Mouse (Mus musculus) lung, embryonic 16.5 days (tissue): ENCODE results near the gene Bmpr1a. TPM values are rescaled to one million over a fixed set of nuclear protein-coding genes. Genes with fewer than 3 reads are reported as not detected.
"Not testable (repeated sequence)": the region's sequence is repeated elsewhere in the genome, so short reads cannot be mapped to it uniquely, and the experiment has no call there.

Source experiments
- ATAC-seq: fragments of 200-750 bp; cut with Nextera tagmentation; 2 replicates; pipeline ENCODE4 v1.8.0; 2017; ENCODE audit warnings: low read depth, mild to moderate bottlenecking, moderate library complexity
- H3K27ac ChIP-seq: fragments of 300-500 bp; sonication (generic); 2 replicates; pipeline ENCODE4 v1.5.1; 2014; ENCODE audit warnings: mild to moderate bottlenecking, control low read depth, low read length
- H3K27me3 ChIP-seq: fragments of 300-500 bp; sonication (generic); 2 replicates; pipeline ENCODE4 v1.6.1; 2014; ENCODE audit warnings: low read depth, low read length, mixed read lengths; ENCODE audit not compliant: control insufficient read depth, insufficient read depth
- H3K36me3 ChIP-seq: fragments of 300-500 bp; sonication (generic); 2 replicates; pipeline ENCODE4 v1.6.1; 2014; ENCODE audit warnings: low read length; ENCODE audit not compliant: control insufficient read depth, insufficient read depth
- H3K4me1 ChIP-seq: fragments of 300-500 bp; sonication (generic); replicated peaks from 2 replicates; pipeline ENCODE4 v1.6.1; 2014; ENCODE audit warnings: low read length, mixed read lengths; ENCODE audit not compliant: control insufficient read depth, insufficient read depth
- H3K4me2 ChIP-seq: fragments of 300-500 bp; sonication (generic); 2 replicates; pipeline ENCODE4 v1.6.1; 2014; ENCODE audit warnings: low read depth, low read length, control low read depth
- H3K4me3 ChIP-seq: fragments of 300-500 bp; sonication (generic); 2 replicates; pipeline ENCODE4 v1.5.1; 2014; ENCODE audit warnings: mild to moderate bottlenecking, low read length, control low read depth
- H3K9ac ChIP-seq: fragments of 300-500 bp; sonication (generic); 2 replicates; pipeline ENCODE4 v1.6.1; 2014; ENCODE audit warnings: low read length, control low read depth
- H3K9me3 ChIP-seq: fragments of 300-500 bp; sonication (generic); 2 replicates; pipeline ENCODE4 v1.6.1; 2016; ENCODE audit warnings: low read length; ENCODE audit not compliant: control insufficient read depth
- WGBS: fragments of 180-500 bp; shearing (Covaris S2); extraction: QIAGEN DNeasy Blood & Tissue Kit; methylation state at CpG from one replicate; pipeline ENCODE4 v1.1.7; 2014; 5-methylcytosine and 5-hydroxymethylcytosine counted together
- polyA plus RNA-seq: library from polyadenylated mRNA; unstranded; fragments of >200 nt; fragmentation: Nextera tagmentation; extraction: Ambion mirVana; gene quantifications from 2 replicates; pipeline ENCODE4 v1.2.1, GENCODE M21; 2015

Gene Bmpr1a
- polyA plus RNA-seq, 1 experiment from 2014 or later = 25.8 TPM

DNA sequence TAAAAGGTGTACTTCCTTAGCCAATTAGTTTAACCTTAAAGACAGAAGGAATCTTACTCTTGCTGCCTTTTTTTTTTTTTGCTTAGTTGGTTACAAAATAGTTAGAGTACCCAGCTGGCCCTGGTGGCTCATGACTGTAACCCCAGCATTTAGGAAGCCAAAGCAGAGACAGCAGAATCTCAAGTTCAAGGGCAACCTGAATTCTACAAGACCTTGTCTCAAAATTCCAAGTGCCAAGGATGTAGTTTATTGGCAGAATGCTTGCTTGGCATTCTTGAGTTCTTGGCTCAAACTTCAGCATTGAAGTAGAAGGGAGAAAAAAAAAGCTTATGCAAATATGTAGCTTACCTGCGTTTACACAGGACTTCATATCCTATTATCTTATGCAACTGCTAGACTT, 74.1 kb downstream of the Bmpr1a start:
- WGBS = 69% methylated on average over 1 of the region's 1 CpGs
- peaks cover 12% of the 10 kb centered on the region for H3K36me3 ChIP-seq
- H3K4me2 ChIP-seq = no peak overlapping the region
- H3K27ac ChIP-seq = no peak overlapping the region
- H3K9me3 ChIP-seq = no peaks in the 10 kb centered on the region
- ATAC-seq = no peak
- no peak overlapping the region for H3K4me3 ChIP-seq
- H3K9ac ChIP-seq = no peak overlapping the region
- H3K4me1 ChIP-seq = no peaks in the 10 kb centered on the region
- no peaks in the 10 kb centered on the region for H3K27me3 ChIP-seq

DNA sequence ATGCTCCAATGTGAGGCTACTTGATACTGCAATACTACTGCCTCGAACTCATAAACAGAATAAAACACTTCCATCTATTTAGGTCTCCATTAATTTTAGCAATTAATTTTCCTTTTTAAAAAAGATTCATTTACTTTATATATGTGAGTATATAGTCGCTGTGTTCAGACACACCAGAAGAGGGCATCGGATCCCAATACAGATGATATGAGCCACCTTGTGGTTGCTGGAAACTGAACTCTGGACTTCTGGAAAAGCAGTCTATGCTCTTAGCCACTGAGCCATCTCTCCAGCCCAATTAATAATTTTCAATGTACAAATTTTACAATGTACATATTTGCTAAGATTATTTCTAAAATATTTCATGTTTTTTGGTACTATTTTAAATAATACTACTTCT, 74.9 kb downstream of the Bmpr1a start:
- Histone ChIP-seq H3K4me1 (no peaks in the 10 kb centered on the region), H3K4me2 (no peak overlapping the region), H3K4me3 (no peak overlapping the region), H3K36me3 (peaks cover 12% of the 10 kb centered on the region), H3K9ac (no peak overlapping the region), H3K27me3 (no peaks in the 10 kb centered on the region), H3K27ac (no peak overlapping the region), H3K9me3 (no peaks in the 10 kb centered on the region)
- 98% methylated on average over 3 of the region's 3 CpGs for WGBS
- ATAC-seq = no peak

DNA sequence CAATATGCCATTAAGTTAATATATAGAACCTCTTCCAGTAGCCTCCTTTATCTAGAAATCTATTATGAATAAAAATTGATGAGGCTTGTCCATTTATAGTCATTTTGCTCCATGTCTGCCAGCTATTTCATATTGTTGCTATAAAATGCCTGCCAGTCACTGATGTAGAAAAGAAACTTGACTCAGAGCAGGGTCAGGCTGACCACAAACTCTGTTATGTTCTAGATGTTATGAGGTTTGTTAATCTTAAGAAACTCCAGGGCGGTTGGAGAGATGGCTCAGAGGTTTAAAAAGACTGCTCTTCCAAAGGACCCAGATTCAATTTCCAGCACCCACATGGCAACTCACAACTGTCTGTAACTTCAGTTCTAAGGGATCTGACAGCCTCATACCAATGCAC, 82.1 kb downstream of the Bmpr1a start:
- peaks cover 26% of the 10 kb centered on the region for H3K36me3 ChIP-seq

DNA sequence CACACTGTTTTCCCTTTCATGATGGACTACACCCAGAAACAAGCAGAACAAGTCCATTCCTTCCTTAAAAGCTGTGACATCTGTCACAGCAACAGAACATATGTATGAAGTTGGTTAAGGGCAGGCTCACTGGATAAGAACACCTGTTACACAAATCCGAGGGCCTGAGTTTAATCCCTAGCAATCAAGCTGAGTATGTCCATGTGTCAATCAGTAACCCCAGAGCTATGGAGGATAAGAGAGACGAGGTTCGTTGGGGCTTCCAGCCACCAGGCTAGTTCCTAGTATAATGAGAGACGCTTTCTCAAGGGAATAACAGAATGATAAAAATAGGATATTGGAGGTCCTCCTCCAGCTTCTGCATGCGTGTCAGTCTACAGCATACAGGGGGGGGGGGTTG, 85.6 kb downstream of the Bmpr1a start:
- no peak overlapping the region for H3K4me2 ChIP-seq
- H3K4me3 ChIP-seq = no peak overlapping the region
- no peaks in the 10 kb centered on the region for H3K9me3 ChIP-seq
- no peaks in the 10 kb centered on the region for H3K27me3 ChIP-seq
- H3K9ac ChIP-seq = no peak overlapping the region
- H3K4me1 ChIP-seq = no peaks in the 10 kb centered on the region
- 85% methylated on average over 5 of the region's 5 CpGs for WGBS
- peaks cover 38% of the 10 kb centered on the region for H3K36me3 ChIP-seq
- ATAC-seq = no peak
- no peak overlapping the region for H3K27ac ChIP-seq

More for the DNA sequence above, 82.1 kb downstream of the Bmpr1a start:
- Histone ChIP-seq H3K9ac (no peak overlapping the region), H3K4me1 (no peaks in the 10 kb centered on the region), H3K27ac (no peak overlapping the region), H3K4me3 (no peak overlapping the region), H3K9me3 (no peaks in the 10 kb centered on the region), H3K27me3 (no peaks in the 10 kb centered on the region), H3K4me2 (no peak overlapping the region)
- no peak for ATAC-seq
- WGBS = 92% methylated on average over 1 of the region's 1 CpGs

DNA sequence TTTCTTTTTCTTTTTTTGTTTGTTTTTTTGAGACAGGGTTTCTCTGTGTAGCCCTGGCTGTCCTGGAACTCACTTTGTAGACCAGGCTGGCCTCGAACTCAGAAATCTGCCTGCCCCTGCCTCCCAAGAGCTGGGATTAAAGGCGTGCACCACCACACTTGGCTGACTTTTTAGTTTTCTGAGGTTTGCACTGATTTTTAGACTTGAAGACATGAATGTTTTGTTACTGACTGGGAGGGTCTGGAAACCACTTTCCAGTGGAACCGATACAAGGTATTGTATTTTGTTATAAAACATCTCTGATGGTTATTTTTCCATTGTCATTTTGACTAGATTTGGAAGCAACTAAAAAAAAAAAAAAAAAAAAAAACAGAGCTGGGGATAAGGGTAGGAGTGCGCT, 86.2 kb downstream of the Bmpr1a start:
- peaks cover 37% of the 10 kb centered on the region for H3K36me3 ChIP-seq
- 96% methylated on average over 4 of the region's 4 CpGs for WGBS
- not testable (repeated sequence) for H3K27me3 ChIP-seq, H3K9ac ChIP-seq, H3K4me1 ChIP-seq, H3K9me3 ChIP-seq, ATAC-seq, H3K4me3 ChIP-seq, H3K4me2 ChIP-seq, H3K27ac ChIP-seq

DNA sequence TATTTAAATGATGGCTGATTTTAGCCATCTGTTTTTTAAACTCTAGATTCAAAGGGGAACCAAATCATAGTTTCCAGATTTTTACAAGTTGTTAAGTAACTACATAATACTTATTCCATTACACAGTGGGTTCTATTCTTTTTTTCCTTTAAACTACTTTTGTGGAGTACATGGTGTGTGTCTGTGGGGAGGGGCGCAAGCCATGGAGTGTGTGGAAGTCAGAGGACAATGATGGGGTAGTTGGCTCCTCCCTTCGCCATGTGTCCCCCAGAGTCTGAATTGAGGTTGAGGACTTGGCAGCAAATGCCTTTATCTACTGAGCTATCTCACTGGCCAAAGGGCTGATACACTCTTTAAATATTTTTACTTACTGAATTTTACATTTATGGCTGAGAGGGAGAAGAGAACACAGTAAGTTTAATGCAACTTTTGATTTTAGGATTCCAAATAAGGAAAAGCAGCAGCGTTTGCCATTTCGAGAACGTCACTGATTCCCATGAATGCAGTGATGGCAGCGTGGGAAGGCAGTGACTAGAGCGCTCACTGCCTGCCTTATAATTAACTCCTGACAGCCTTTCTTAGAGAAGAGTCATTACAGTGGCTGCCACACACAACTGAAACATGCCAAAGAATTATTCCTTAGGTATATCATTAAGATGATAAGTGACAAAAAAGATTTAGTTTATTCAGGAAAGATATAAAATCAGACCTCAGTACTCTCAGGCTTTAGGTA, 90.8 kb downstream of the Bmpr1a start:
- WGBS = 93% methylated on average over 7 of the region's 7 CpGs
- no peaks in the 10 kb centered on the region for H3K4me1 ChIP-seq
- no peak overlapping the region for H3K4me3 ChIP-seq
- no peak overlapping the region for H3K9ac ChIP-seq
- no peaks in the 10 kb centered on the region for H3K27me3 ChIP-seq
- no peak for ATAC-seq
- H3K36me3 ChIP-seq = peaks cover 35% of the 10 kb centered on the region
- no peaks in the 10 kb centered on the region for H3K9me3 ChIP-seq
- H3K27ac ChIP-seq = no peak overlapping the region
- H3K4me2 ChIP-seq = no peak overlapping the region

DNA sequence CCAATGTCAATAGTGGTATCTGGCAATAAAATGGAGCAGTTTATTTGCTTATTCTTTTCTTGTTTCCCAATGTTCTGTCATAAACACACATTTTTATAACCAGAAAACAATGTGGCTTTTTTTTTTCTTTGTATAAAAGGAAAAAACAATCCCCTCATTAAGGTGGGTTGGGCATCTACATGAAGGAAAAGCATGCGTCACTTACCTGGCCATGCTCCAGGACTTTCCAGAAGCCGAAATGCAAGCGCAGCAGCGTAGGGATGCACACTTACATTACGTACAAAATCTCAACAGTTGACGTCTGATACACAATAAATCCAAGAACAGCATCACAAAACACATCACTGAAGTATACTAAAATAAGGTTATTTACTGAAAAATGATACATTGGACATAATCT, 92.4 kb downstream of the Bmpr1a start:
- Histone ChIP-seq H3K4me1 (no peaks in the 10 kb centered on the region), H3K4me3 (no peak overlapping the region), H3K27ac (no peak overlapping the region), H3K9me3 (no peaks in the 10 kb centered on the region), H3K4me2 (no peak overlapping the region), H3K27me3 (no peaks in the 10 kb centered on the region), H3K36me3 (peaks cover 41% of the 10 kb centered on the region), H3K9ac (no peak overlapping the region)
- ATAC-seq = no peak
- 90% methylated on average over 6 of the region's 6 CpGs for WGBS

DNA sequence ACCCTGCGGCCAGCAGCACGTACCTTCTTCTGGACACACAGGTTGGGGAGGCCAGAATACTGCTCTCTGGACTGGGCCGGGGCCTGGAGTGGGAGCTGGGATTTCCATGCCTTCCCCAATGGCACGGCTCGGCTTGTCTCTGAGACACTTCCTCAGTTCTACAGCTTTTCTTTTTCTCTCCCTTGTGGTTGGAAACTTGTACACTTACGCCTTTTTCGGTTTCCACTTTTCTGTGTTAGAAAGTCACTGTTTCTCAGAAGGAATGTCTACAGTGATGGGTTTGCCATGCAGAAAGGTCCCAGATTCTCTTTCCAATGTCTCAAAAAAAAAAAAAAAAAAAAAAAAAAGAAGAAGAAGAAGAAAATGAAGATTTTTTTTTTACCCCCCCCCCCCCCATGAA, 99.7 kb downstream of the Bmpr1a start:
- H3K4me3 ChIP-seq = no peak overlapping the region
- H3K9ac ChIP-seq = no peak overlapping the region
- no peak overlapping the region for H3K4me2 ChIP-seq
- 91% methylated on average over 7 of the region's 7 CpGs for WGBS
- no peak overlapping the region for H3K27ac ChIP-seq
- H3K9me3 ChIP-seq = no peaks in the 10 kb centered on the region
- no peaks in the 10 kb centered on the region for H3K27me3 ChIP-seq
- no peak for ATAC-seq
- H3K4me1 ChIP-seq = no peaks in the 10 kb centered on the region
- H3K36me3 ChIP-seq = peaks cover 31% of the 10 kb centered on the region

DNA sequence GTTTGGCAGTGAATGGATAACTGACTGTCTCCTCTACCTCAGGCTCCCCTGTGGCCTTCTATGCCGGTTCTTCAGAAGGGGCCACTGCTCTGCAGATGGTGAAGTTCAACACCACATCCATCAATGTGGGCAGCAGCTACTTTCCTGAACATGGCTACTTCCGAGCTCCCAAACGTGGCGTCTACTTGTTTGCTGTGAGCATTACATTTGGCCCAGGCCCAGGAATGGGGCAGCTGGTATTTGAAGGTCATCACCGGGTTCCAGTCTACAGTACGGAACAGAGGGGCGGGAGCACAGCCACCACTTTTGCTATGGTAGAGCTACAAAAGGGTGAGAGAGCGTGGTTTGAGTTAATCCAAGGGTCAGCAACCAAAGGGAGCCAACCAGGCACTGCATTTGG, 100.3 kb downstream of the Bmpr1a start:
- Histone ChIP-seq H3K9ac (no peak overlapping the region), H3K4me2 (no peak overlapping the region), H3K4me1 (no peaks in the 10 kb centered on the region), H3K27ac (no peak overlapping the region), H3K9me3 (no peaks in the 10 kb centered on the region), H3K4me3 (no peak overlapping the region), H3K27me3 (no peaks in the 10 kb centered on the region), H3K36me3 (peaks cover 29% of the 10 kb centered on the region)
- 48% methylated on average over 8 of the region's 8 CpGs for WGBS
- no peak for ATAC-seq

DNA sequence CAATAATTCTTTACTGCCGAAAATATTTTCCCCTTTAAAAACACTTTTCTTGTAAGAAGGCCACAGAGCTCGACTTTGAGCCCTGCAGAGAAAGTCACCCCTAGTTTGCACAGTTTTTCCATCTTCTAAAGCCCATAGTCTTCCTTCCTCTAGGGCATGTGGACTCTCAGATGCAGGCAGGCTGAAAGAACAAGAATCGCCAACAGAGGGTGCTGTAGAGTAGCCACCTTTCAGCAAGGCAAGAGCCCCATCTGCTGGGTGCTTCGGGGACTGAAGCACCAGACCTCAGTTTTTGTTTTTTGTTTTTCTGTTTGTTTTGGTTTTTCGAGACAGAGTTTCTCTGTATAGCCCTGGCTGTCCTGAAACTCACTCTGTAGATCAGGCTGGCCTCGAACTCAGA, 102.0 kb downstream of the Bmpr1a start:
- Histone ChIP-seq H3K4me2 (no peak overlapping the region), H3K4me1 (no peaks in the 10 kb centered on the region), H3K4me3 (no peak overlapping the region), H3K27me3 (no peaks in the 10 kb centered on the region), H3K27ac (no peak overlapping the region), H3K9me3 (no peaks in the 10 kb centered on the region), H3K9ac (no peak overlapping the region), H3K36me3 (peaks cover 17% of the 10 kb centered on the region)
- no peak for ATAC-seq
- 52% methylated on average over 6 of the region's 6 CpGs for WGBS
